Comparison of ENCODE assay signal across 9 mouse cellular contexts in the genomic region with DNA sequence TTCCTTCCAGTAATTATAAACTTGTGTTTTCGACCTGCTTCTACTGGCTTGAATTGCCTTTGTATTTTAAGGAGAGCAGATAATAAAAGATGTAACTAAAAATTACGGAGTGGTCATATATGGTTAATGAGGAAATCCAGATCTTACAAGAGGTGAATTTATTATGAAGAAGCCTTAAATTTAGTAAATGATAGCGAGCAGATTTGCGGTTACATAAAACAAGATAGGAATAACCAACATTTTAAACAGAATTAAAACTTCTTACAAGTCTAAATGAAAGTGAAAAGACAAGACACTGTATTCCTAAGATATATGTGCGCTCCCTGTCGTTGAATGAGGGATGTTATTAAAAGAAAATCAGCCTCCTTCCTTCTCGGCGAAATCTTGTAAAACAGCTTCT. TPM values are rescaled to one million over a fixed set of nuclear protein-coding genes. Genes with fewer than 3 reads are reported as not detected.
DNase-seq lines count a peak whose midpoint lies in the region; ATAC-seq and TF ChIP-seq lines count a peak whose summit lies in the region.
"Had no signal": no experiment of that assay in that cellular context is flagged by ENCODE, and none has a peak within 500 bp of the region (broad histone marks: within the 10 kb centered on the region; RNA-seq: fewer than 3 reads in every experiment).

No protein-coding gene starts in this region.

- no peak for TF ChIP-seq CTCF in G1E (IDR thresholded peaks at IDR 0.05; ENCODE audit: low read depth, low read length)

- H3K27ac ChIP-seq in heart, embryonic 12.5 days (ENCODE audit: poor library complexity, severe bottlenecking), result no peak overlapping the region
- H3K27ac ChIP-seq in hindbrain, embryonic 10.5 days, result no peak overlapping the region

- peak overlapping the region; percentile 81 for H3K4me2 ChIP-seq in heart, embryonic 12.5 days

- DNase-seq in heart, postnatal 4 days, result no peak
- no peak for DNase-seq in G1E (ENCODE audit: low spot score)
- no peak for DNase-seq in hindbrain, embryonic 10.5 days (ENCODE audit: low spot score)
- DNase-seq in right cerebral cortex, adult 2 months (ENCODE audit: low spot score in 2 of 2), result no peak
- no peak for DNase-seq in left cerebral cortex, postnatal 36 days (ENCODE audit: low spot score in 2 of 2)
- no peak for DNase-seq in thymus, postnatal 25 days

- peaks cover 32% of the 10 kb centered on the region for H3K27me3 ChIP-seq in heart, embryonic 12.5 days (replicated peaks)
- H3K27me3 ChIP-seq in G1E (ENCODE audit: insufficient read depth, low read length), result peaks cover 54% of the 10 kb centered on the region
- H3K27me3 ChIP-seq in hindbrain, embryonic 10.5 days (ENCODE audit: insufficient read depth, poor library complexity, severe bottlenecking), result peaks cover 72% of the 10 kb centered on the region
- H3K27me3 ChIP-seq in megakaryocyte, embryonic 14.5 days (replicated peaks), result peaks cover 56% of the 10 kb centered on the region

- H3K9me3 ChIP-seq in heart, embryonic 12.5 days (replicated peaks), result 0 out of 2 replicates have a peak, but pooled peaks cover 7% of the 10 kb centered on the region
- peaks cover 11% of the 10 kb centered on the region for H3K9me3 ChIP-seq in G1E (replicated peaks)
- no peaks in the 10 kb centered on the region for H3K9me3 ChIP-seq in hindbrain, embryonic 10.5 days
- H3K9me3 ChIP-seq in megakaryocyte, embryonic 14.5 days, result peaks cover 14% of the 10 kb centered on the region

- intact Hi-C loops in left cerebral cortex, postnatal 36 days (cut with DNase I), result loop anchor here (5.0 kb wide), 1 partner anchor 78 kb away; no protein-coding TSS in a partner anchor

- no peaks in the 10 kb centered on the region for H3K36me3 ChIP-seq in heart, embryonic 12.5 days
- H3K36me3 ChIP-seq in G1E (replicated peaks), result no peaks in the 10 kb centered on the region
- no peaks in the 10 kb centered on the region for H3K36me3 ChIP-seq in hindbrain, embryonic 10.5 days
- no peaks in the 10 kb centered on the region for H3K36me3 ChIP-seq in megakaryocyte, embryonic 14.5 days (replicated peaks; ENCODE audit: low read length)

- H3K9ac ChIP-seq in heart, embryonic 12.5 days, result peak overlapping the region; percentile 63; the same call in 1 of the 2 replicates

- peak overlapping the region; percentile 54 for H3K4me3 ChIP-seq in heart, embryonic 12.5 days
- peak overlapping the region; percentile 66; the same call in 1 of the 2 replicates for H3K4me3 ChIP-seq in G1E (ENCODE audit: low read depth, low read length)
- H3K4me3 ChIP-seq in hindbrain, embryonic 10.5 days, result peak overlapping the region; percentile 54
- H3K4me3 ChIP-seq in megakaryocyte, embryonic 14.5 days (replicated peaks), result peak overlapping the region; percentile 92

- ATAC-seq in heart, embryonic 12.5 days (ENCODE audit: insufficient number of reproducible peaks, low FRiP score), result no peak
- no peak for ATAC-seq in G1E (ENCODE audit: extremely low read depth, insufficient number of reproducible peaks, low FRiP score, poor library complexity, severe bottlenecking)

- WGBS in heart, embryonic 12.5 days, result 4% methylated on average over 8 of the region's 8 CpGs
- WGBS in hindbrain, embryonic 10.5 days, result 5% methylated on average over 8 of the region's 8 CpGs

- peaks cover 6% of the 10 kb centered on the region; the same call in 1 of the 2 replicates for H3K4me1 ChIP-seq in heart, embryonic 12.5 days (replicated peaks)
- H3K4me1 ChIP-seq in G1E (ENCODE audit: insufficient read depth, low read depth, low read length), result peaks cover 29% of the 10 kb centered on the region
- peaks cover 22% of the 10 kb centered on the region for H3K4me1 ChIP-seq in hindbrain, embryonic 10.5 days (replicated peaks)
- H3K4me1 ChIP-seq in megakaryocyte, embryonic 14.5 days, result peaks cover 34% of the 10 kb centered on the region

RNA-seq across cellular contexts. Expression of a gene that starts 13.9 kb away (rescaled TPM):
- polyA plus RNA-seq in heart, embryonic 12.5 days (2016; fragmentation: Nextera tagmentation; extraction: Ambion mirVana), result 0.13 and 0.14 TPM in 2 replicates
- total RNA-seq in heart, postnatal 4 days (2021), result not detected
- total RNA-seq in G1E (2014; fragmentation: Nextera tagmentation) (not detected in 2 replicates), G1E (2017) (not detected in 2 replicates)
- polyA plus RNA-seq in G1E (2012), result not detected in 2 replicates
- 0.07 TPM in 1 of 2 replicates, not detected in the other for polyA plus RNA-seq in hindbrain, embryonic 10.5 days (2016; fragmentation: Nextera tagmentation; extraction: Ambion mirVana)
- not detected in 2 replicates for polyA plus RNA-seq in megakaryocyte, embryonic 14.5 days (2012; ENCODE audit: insufficient read depth, low replicate concordance)
- not detected for total RNA-seq in left cerebral cortex, postnatal 36 days (2021)
- total RNA-seq: megakaryocyte-erythroid progenitor cell, adult 5-6 weeks had no signal

RNA-seq across cellular contexts. Expression of a gene that starts 14.6 kb away (rescaled TPM):
- polyA plus RNA-seq in heart, embryonic 12.5 days (2016; fragmentation: Nextera tagmentation; extraction: Ambion mirVana), result 0.17 and 0.28 TPM in 2 replicates
- not detected for total RNA-seq in heart, postnatal 4 days (2021)
- not detected in 2 replicates for total RNA-seq in G1E (2014; fragmentation: Nextera tagmentation)
- total RNA-seq in G1E (2017), result 0.22 and 0.23 TPM in 2 replicates
- polyA plus RNA-seq in G1E (2012), result 0.03 and 0.04 TPM in 2 replicates
- 0.18 TPM in 1 of 2 replicates, not detected in the other for polyA plus RNA-seq in hindbrain, embryonic 10.5 days (2016; fragmentation: Nextera tagmentation; extraction: Ambion mirVana)
- polyA plus RNA-seq in megakaryocyte, embryonic 14.5 days (2012; ENCODE audit: insufficient read depth, low replicate concordance), result 0.81 TPM in 1 of 2 replicates, not detected in the other
- total RNA-seq in left cerebral cortex, postnatal 36 days (2021), result 1 to 10 TPM in 1 of 2 experiments, under 1 TPM in 1; 0.34 to 1.1 TPM

RNA-seq across cellular contexts. Expression of a gene that starts 40.5 kb away (rescaled TPM):
- 3.7 and 5.0 TPM in 2 replicates for polyA plus RNA-seq in heart, embryonic 12.5 days (2016; fragmentation: Nextera tagmentation; extraction: Ambion mirVana)
- total RNA-seq in heart, postnatal 4 days (2021), result 100 to 1,000 TPM; 504 to 579 TPM
- total RNA-seq in G1E (2014; fragmentation: Nextera tagmentation) (177 and 303 TPM in 2 replicates), G1E (2017) (2,043 and 4,016 TPM in 2 replicates)
- polyA plus RNA-seq in G1E (2012), result 5,681 and 9,617 TPM in 2 replicates
- polyA plus RNA-seq in hindbrain, embryonic 10.5 days (2016; fragmentation: Nextera tagmentation; extraction: Ambion mirVana), result 5.5 and 11.0 TPM in 2 replicates
- polyA plus RNA-seq in megakaryocyte, embryonic 14.5 days (2012; ENCODE audit: insufficient read depth, low replicate concordance), result 89.8 and 975 TPM in 2 replicates
- 10 to 100 TPM; 24.6 to 42.5 TPM for total RNA-seq in left cerebral cortex, postnatal 36 days (2021)

RNA-seq across cellular contexts. Expression of a gene that starts 40.8 kb away (rescaled TPM):
- 2.3 and 3.6 TPM in 2 replicates for polyA plus RNA-seq in heart, embryonic 12.5 days (2016; fragmentation: Nextera tagmentation; extraction: Ambion mirVana)
- total RNA-seq in heart, postnatal 4 days (2021), result 100 to 1,000 TPM; 416 to 424 TPM
- total RNA-seq in G1E (2014; fragmentation: Nextera tagmentation) (229 and 286 TPM in 2 replicates), G1E (2017) (1,693 and 2,296 TPM in 2 replicates)
- polyA plus RNA-seq in G1E (2012), result 11.8 and 30.4 TPM in 2 replicates
- 6.6 and 6.9 TPM in 2 replicates for polyA plus RNA-seq in hindbrain, embryonic 10.5 days (2016; fragmentation: Nextera tagmentation; extraction: Ambion mirVana)
- 7.0 TPM in 1 of 2 replicates, not detected in the other for polyA plus RNA-seq in megakaryocyte, embryonic 14.5 days (2012; ENCODE audit: insufficient read depth, low replicate concordance)
- total RNA-seq in left cerebral cortex, postnatal 36 days (2021), result 10 to 100 TPM; 13.0 to 13.3 TPM

RNA-seq across cellular contexts. Expression of a gene that starts 46.3 kb away (rescaled TPM):
- 10.4 and 12.2 TPM in 2 replicates for polyA plus RNA-seq in heart, embryonic 12.5 days (2016; fragmentation: Nextera tagmentation; extraction: Ambion mirVana)
- total RNA-seq in heart, postnatal 4 days (2021), result 100 to 1,000 TPM; 139 to 147 TPM
- total RNA-seq in G1E (2014; fragmentation: Nextera tagmentation), result 26.2 and 52.2 TPM in 2 replicates
- total RNA-seq in G1E (2017), result 284 and 309 TPM in 2 replicates
- 12.6 and 17.3 TPM in 2 replicates for polyA plus RNA-seq in G1E (2012)
- polyA plus RNA-seq in hindbrain, embryonic 10.5 days (2016; fragmentation: Nextera tagmentation; extraction: Ambion mirVana), result 33.6 and 41.8 TPM in 2 replicates
- polyA plus RNA-seq in megakaryocyte, embryonic 14.5 days (2012; ENCODE audit: insufficient read depth, low replicate concordance), result 304 and 570 TPM in 2 replicates
- total RNA-seq in left cerebral cortex, postnatal 36 days (2021), result 10 to 100 TPM; 65.2 to 73.2 TPM
